Comparison of ENCODE assay signal across 16 mouse cellular contexts in the genomic region with DNA sequence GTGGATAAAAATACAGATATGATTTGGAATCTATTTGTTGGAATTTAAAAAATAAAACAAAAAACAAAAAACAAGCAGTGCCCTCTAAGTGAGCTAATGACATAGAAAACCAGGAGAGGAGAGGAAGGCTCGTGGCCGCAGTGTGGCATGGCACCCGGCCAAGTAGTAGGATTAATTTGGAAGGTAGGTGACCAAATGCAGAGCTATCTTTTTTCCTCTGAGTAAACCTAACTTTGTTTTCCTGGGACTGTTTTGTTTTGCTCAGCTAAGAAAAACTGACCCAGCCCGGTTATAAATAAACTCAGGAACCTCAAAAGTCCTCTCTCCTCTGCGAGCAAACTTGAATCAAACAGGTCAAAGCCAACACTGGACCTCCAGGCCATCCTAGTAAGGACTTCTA. TPM values are rescaled to one million over a fixed set of nuclear protein-coding genes. Genes with fewer than 3 reads are reported as not detected.
DNase-seq lines count a peak whose midpoint lies in the region; ATAC-seq and TF ChIP-seq lines count a peak whose summit lies in the region.
"Had no signal": no experiment of that assay in that cellular context is flagged by ENCODE, and none has a peak within 500 bp of the region (broad histone marks: within the 10 kb centered on the region; RNA-seq: fewer than 3 reads in every experiment).

No protein-coding gene starts in this region.

- DNase-seq in cerebellum, postnatal 10 days, result peak; percentile 53 to 60
- DNase-seq in cerebellum, adult 9-11 months, result no peak
- DNase-seq in kidney, adult 11 months, result peak; percentile 24
- peak; percentile 44 for DNase-seq in kidney, postnatal 14 days
- no peak for DNase-seq in layer of hippocampus, adult 9-11 months

- no peak overlapping the region; the same call in 1 of the 2 replicates for H3K4me2 ChIP-seq in kidney, embryonic 16.5 days (replicated peaks; ENCODE audit: low read depth, low read length)

- no peaks in the 10 kb centered on the region for H3K27me3 ChIP-seq in kidney, embryonic 16.5 days (ENCODE audit: insufficient read depth, low read length)
- H3K27me3 ChIP-seq: lung, embryonic 15.5 days had no signal

- WGBS in kidney, embryonic 16.5 days, result 58% methylated on average over 5 of the region's 5 CpGs

- H3K27ac ChIP-seq in kidney, embryonic 16.5 days (ENCODE audit: low read length), result no peak overlapping the region
- no peak overlapping the region for H3K27ac ChIP-seq in cortical plate, adult 2 months (ENCODE audit: insufficient read depth, low read length)
- H3K27ac ChIP-seq: limb, embryonic 15.5 days; lung, embryonic 15.5 days; midbrain, embryonic 12.5 days had no signal

- H3K9me3 ChIP-seq in kidney, embryonic 16.5 days (ENCODE audit: low read length), result no peaks in the 10 kb centered on the region
- H3K9me3 ChIP-seq: G1E; hindbrain, embryonic 10.5 days; limb, embryonic 15.5 days; lung, embryonic 15.5 days; midbrain, embryonic 12.5 days had no signal

- TF ChIP-seq CTCF in cortical plate, adult 2 months (IDR thresholded peaks at IDR 0.05; ENCODE audit: extremely low read depth, insufficient read depth, low read length), result no peak

- ATAC-seq in kidney, embryonic 16.5 days (ENCODE audit: low FRiP score, low TSS enrichment), result no peak
- no peak for ATAC-seq in frontal cortex, adult (ENCODE audit: low TSS enrichment)
- ATAC-seq: activated CD4-positive, CD25-positive, alpha-beta regulatory T cell, adult 4 months had no signal

- TF ChIP-seq POLR2A in cortical plate, adult 2 months (IDR thresholded peaks at IDR 0.05; ENCODE audit: extremely low read depth, insufficient read depth, low read length), result no peak

- H3K9ac ChIP-seq in kidney, embryonic 16.5 days (replicated peaks; ENCODE audit: low read length), result no peak overlapping the region
- H3K9ac ChIP-seq: limb, embryonic 15.5 days; lung, embryonic 15.5 days had no signal

- H3K36me3 ChIP-seq in kidney, embryonic 16.5 days (ENCODE audit: insufficient read depth, low read length), result no peaks in the 10 kb centered on the region
- H3K36me3 ChIP-seq: G1E; limb, embryonic 15.5 days; lung, embryonic 15.5 days had no signal

- no peak overlapping the region for H3K4me3 ChIP-seq in kidney, embryonic 16.5 days (ENCODE audit: low read length)
- H3K4me3 ChIP-seq in cortical plate, adult 2 months (ENCODE audit: insufficient read depth, low read length), result peak overlapping the region; percentile 53

- peaks cover 19% of the 10 kb centered on the region; the same call in 1 of the 2 replicates for H3K4me1 ChIP-seq in kidney, embryonic 16.5 days (ENCODE audit: insufficient read depth, low read length)
- no peaks in the 10 kb centered on the region for H3K4me1 ChIP-seq in cortical plate, adult 2 months (ENCODE audit: control insufficient read depth, insufficient read depth, low read length)
- H3K4me1 ChIP-seq: lung, embryonic 15.5 days had no signal

RNA-seq across cellular contexts. Expression of a gene that starts 3.6 kb away (rescaled TPM):
- polyA plus RNA-seq in kidney, embryonic 16.5 days (2015; fragmentation: Nextera tagmentation; extraction: Ambion mirVana), result 15.3 and 17.1 TPM in 2 replicates
- 37.7 and 45.3 TPM in 2 replicates for polyA plus RNA-seq in cortical plate, adult 2 months (2012; rRNA removed)
- polyA plus RNA-seq: G1E had no signal

RNA-seq across cellular contexts. Expression of a gene that starts 46.3 kb away (rescaled TPM):
- polyA plus RNA-seq in kidney, embryonic 16.5 days (2015; fragmentation: Nextera tagmentation; extraction: Ambion mirVana), result not detected in 2 replicates
- polyA plus RNA-seq in cortical plate, adult 2 months (2012; rRNA removed), result 0.17 TPM in 1 of 2 replicates, not detected in the other
- polyA plus RNA-seq: activated CD4-positive, CD25-positive, alpha-beta regulatory T cell, adult 4 months; G1E; hindbrain, embryonic 10.5 days; limb, embryonic 15.5 days; lung, embryonic 15.5 days; midbrain, embryonic 12.5 days; small intestine, adult 2 months; thymus, postnatal 0 days had no signal

Comparison
In these comparisons a context has a peak if more than half of its experiments do, and no peak if none do; other contexts are left out.
1. DNase-seq: peak in cerebellum, postnatal 10 days (2 of 2), kidney, adult 11 months (single experiment) and kidney, postnatal 14 days (single experiment); none in cerebellum, adult 9-11 months (single experiment) and layer of hippocampus, adult 9-11 months (single experiment).